16 mouse cellular contexts compared by ENCODE assay signal in genomic region chr2:30120269-30120668, GRCm38 (mm10). TPM values are rescaled to one million over a fixed set of nuclear protein-coding genes. Genes with fewer than 3 reads are reported as not detected.
DNase-seq lines count a peak whose midpoint lies in the region; ATAC-seq and TF ChIP-seq lines count a peak whose summit lies in the region.
"Had no signal": no experiment of that assay in that cellular context is flagged by ENCODE, and none has a peak within 500 bp of the region (broad histone marks: within the 10 kb centered on the region; RNA-seq: fewer than 3 reads in every experiment).

No protein-coding gene starts in this region.

- H3K9ac ChIP-seq in kidney, embryonic 16.5 days (replicated peaks; ENCODE audit: low read length): no peak overlapping the region
- H3K9ac ChIP-seq in midbrain, embryonic 13.5 days (replicated peaks): peak overlapping the region; percentile 29; the same call in 1 of the 2 replicates
- H3K9ac ChIP-seq in midbrain, postnatal 0 days (replicated peaks; ENCODE audit: low read length, poor library complexity, severe bottlenecking): no peak overlapping the region
- H3K9ac ChIP-seq in forebrain, embryonic 15.5 days (replicated peaks): no peak overlapping the region
- H3K9ac ChIP-seq in midbrain, embryonic 16.5 days (ENCODE audit: low read depth, low read length): peak overlapping the region; percentile 31; the same call in 1 of the 2 replicates
- H3K9ac ChIP-seq: liver, embryonic 13.5 days had no signal

- no peak overlapping the region for H3K4me2 ChIP-seq in kidney, embryonic 16.5 days (replicated peaks; ENCODE audit: low read depth, low read length)
- H3K4me2 ChIP-seq in midbrain, embryonic 13.5 days (replicated peaks): peak overlapping the region; percentile 9; the same call in 1 of the 2 replicates
- no peak overlapping the region for H3K4me2 ChIP-seq in midbrain, postnatal 0 days (ENCODE audit: low read depth, low read length, poor library complexity, severe bottlenecking)
- no peak overlapping the region for H3K4me2 ChIP-seq in forebrain, embryonic 15.5 days (replicated peaks)
- H3K4me2 ChIP-seq in midbrain, embryonic 16.5 days (ENCODE audit: low read length): no peak overlapping the region
- H3K4me2 ChIP-seq: heart, embryonic 11.5 days; liver, embryonic 13.5 days had no signal

- whole genome bisulfite sequencing in kidney, adult 2 months: 47% methylated on average over 4 of the region's 4 CpGs
- 81% methylated on average over 4 of the region's 4 CpGs for WGBS in kidney, embryonic 16.5 days
- 83% methylated on average over 4 of the region's 4 CpGs for WGBS in midbrain, embryonic 13.5 days
- 77% methylated on average over 4 of the region's 4 CpGs for WGBS in midbrain, postnatal 0 days
- WGBS in forebrain, embryonic 15.5 days: 78% methylated on average over 4 of the region's 4 CpGs
- WGBS in midbrain, embryonic 16.5 days: 70% methylated on average over 4 of the region's 4 CpGs

- no peak overlapping the region for H3K27ac ChIP-seq in kidney, adult 2 months (ENCODE audit: insufficient read depth, low read depth, low read length)
- no peak overlapping the region for H3K27ac ChIP-seq in kidney, embryonic 16.5 days (ENCODE audit: low read length)
- H3K27ac ChIP-seq in midbrain, embryonic 13.5 days: peak overlapping the region; percentile 59; the same call in 1 of the 2 replicates
- no peak overlapping the region for H3K27ac ChIP-seq in midbrain, postnatal 0 days (ENCODE audit: low read depth, low read length)
- peak overlapping the region; percentile 75 for H3K27ac ChIP-seq in forebrain, embryonic 15.5 days (replicated peaks)
- H3K27ac ChIP-seq in midbrain, embryonic 16.5 days (ENCODE audit: low read length): peak overlapping the region; percentile 52; the same call in 1 of the 2 replicates
- H3K27ac ChIP-seq: liver, embryonic 13.5 days had no signal

- DNase-seq in kidney, adult 2 months: peak; percentile 79
- no peak for DNase-seq in midbrain, postnatal 0 days (ENCODE audit: low spot score)
- DNase-seq in heart, postnatal 36 days: no peak
- no peak for DNase-seq in spleen, postnatal 4 days (ENCODE audit: low spot score in 2 of 2)
- DNase-seq: adrenal gland, adult 2 months; cerebellum, adult 11-12 months; gastrocnemius, postnatal 36 days; liver, embryonic 13.5 days; right cerebral cortex, postnatal 4 days had no signal

- H3K9me3 ChIP-seq in kidney, embryonic 16.5 days (ENCODE audit: low read length): no peaks in the 10 kb centered on the region
- H3K9me3 ChIP-seq in midbrain, embryonic 13.5 days: no peaks in the 10 kb centered on the region
- H3K9me3 ChIP-seq in midbrain, postnatal 0 days (ENCODE audit: low read length): no peaks in the 10 kb centered on the region
- H3K9me3 ChIP-seq in forebrain, embryonic 15.5 days: no peaks in the 10 kb centered on the region
- no peaks in the 10 kb centered on the region for H3K9me3 ChIP-seq in midbrain, embryonic 16.5 days (replicated peaks; ENCODE audit: control insufficient read depth, low read length, poor library complexity, severe bottlenecking)
- H3K9me3 ChIP-seq: G1E; liver, embryonic 13.5 days had no signal

- H3K4me3 ChIP-seq in kidney, adult 2 months (ENCODE audit: insufficient read depth, low read depth, low read length): no peak overlapping the region
- no peak overlapping the region for H3K4me3 ChIP-seq in kidney, embryonic 16.5 days (ENCODE audit: low read length)
- no peak overlapping the region for H3K4me3 ChIP-seq in midbrain, embryonic 13.5 days (replicated peaks)
- H3K4me3 ChIP-seq in midbrain, postnatal 0 days (ENCODE audit: low read depth, low read length): no peak overlapping the region
- no peak overlapping the region for H3K4me3 ChIP-seq in forebrain, embryonic 15.5 days
- H3K4me3 ChIP-seq in midbrain, embryonic 16.5 days (ENCODE audit: low read depth, low read length): no peak overlapping the region
- H3K4me3 ChIP-seq: liver, embryonic 13.5 days had no signal

- no peaks in the 10 kb centered on the region for H3K36me3 ChIP-seq in kidney, adult 2 months (ENCODE audit: control insufficient read depth, insufficient read depth, low read length)
- no peaks in the 10 kb centered on the region for H3K36me3 ChIP-seq in kidney, embryonic 16.5 days (ENCODE audit: insufficient read depth, low read length)
- H3K36me3 ChIP-seq in midbrain, embryonic 13.5 days: peaks cover 6% of the 10 kb centered on the region
- H3K36me3 ChIP-seq in midbrain, postnatal 0 days (ENCODE audit: insufficient read depth, low read length): peaks cover 8% of the 10 kb centered on the region; the same call in 1 of the 2 replicates
- H3K36me3 ChIP-seq in forebrain, embryonic 15.5 days: no peaks in the 10 kb centered on the region
- H3K36me3 ChIP-seq in midbrain, embryonic 16.5 days (ENCODE audit: control insufficient read depth, insufficient read depth, low read length): peaks cover 2% of the 10 kb centered on the region; the same call in 1 of the 2 replicates

- ATAC-seq in kidney, embryonic 16.5 days (ENCODE audit: low FRiP score, low TSS enrichment): no peak
- ATAC-seq in midbrain, embryonic 13.5 days: no peak
- no peak for ATAC-seq in midbrain, postnatal 0 days (ENCODE audit: low FRiP score)
- no peak for ATAC-seq in forebrain, embryonic 15.5 days (replicated peaks)
- ATAC-seq in midbrain, embryonic 16.5 days: no peak
- ATAC-seq: intestine, embryonic 16.5 days had no signal

- H3K4me1 ChIP-seq in kidney, adult 2 months (ENCODE audit: control insufficient read depth, insufficient read depth, low read length): peaks cover 17% of the 10 kb centered on the region; the same call in 1 of the 2 replicates
- peaks cover 12% of the 10 kb centered on the region for H3K4me1 ChIP-seq in kidney, embryonic 16.5 days (ENCODE audit: insufficient read depth, low read length)
- peaks cover 49% of the 10 kb centered on the region for H3K4me1 ChIP-seq in midbrain, embryonic 13.5 days (replicated peaks)
- H3K4me1 ChIP-seq in midbrain, postnatal 0 days (ENCODE audit: insufficient read depth, low read length): peaks cover 6% of the 10 kb centered on the region
- H3K4me1 ChIP-seq in forebrain, embryonic 15.5 days: peaks cover 45% of the 10 kb centered on the region
- H3K4me1 ChIP-seq in midbrain, embryonic 16.5 days (ENCODE audit: control insufficient read depth, insufficient read depth, low read length): peaks cover 34% of the 10 kb centered on the region

- intact Hi-C loops in heart, postnatal 36 days (cut with DNase I): no loop called here

- TF ChIP-seq CTCF in kidney, adult 2 months (conservative IDR thresholded peaks at IDR 0.05; ENCODE audit: insufficient read depth, insufficient read length, low read depth, low read length): no peak
- TF ChIP-seq CTCF in midbrain, postnatal 0 days (IDR thresholded peaks at IDR 0.05): no peak

- no peak for TF ChIP-seq POLR2A in kidney, adult 2 months (IDR thresholded peaks at IDR 0.05; ENCODE audit: low read depth, low read length)

- H3K27me3 ChIP-seq in kidney, adult 2 months (replicated peaks; ENCODE audit: control insufficient read depth, insufficient read depth, low read length): no peaks in the 10 kb centered on the region
- no peaks in the 10 kb centered on the region for H3K27me3 ChIP-seq in kidney, embryonic 16.5 days (ENCODE audit: insufficient read depth, low read length)
- no peaks in the 10 kb centered on the region for H3K27me3 ChIP-seq in midbrain, embryonic 13.5 days
- H3K27me3 ChIP-seq in midbrain, postnatal 0 days (ENCODE audit: insufficient read depth, low read length): no peaks in the 10 kb centered on the region
- H3K27me3 ChIP-seq in forebrain, embryonic 15.5 days: no peaks in the 10 kb centered on the region
- H3K27me3 ChIP-seq in midbrain, embryonic 16.5 days (ENCODE audit: control insufficient read depth, insufficient read depth, low read depth, low read length): no peaks in the 10 kb centered on the region
- H3K27me3 ChIP-seq: liver, embryonic 13.5 days had no signal

RNA-seq across cellular contexts. Expression of gene Zer1, which starts 4.1 kb away (rescaled TPM):
- 45.8 and 59.5 TPM in 2 replicates for polyA plus RNA-seq in kidney, adult 2 months (2012; rRNA removed)
- polyA plus RNA-seq in kidney, embryonic 16.5 days (2015; fragmentation: Nextera tagmentation; extraction: Ambion mirVana): 5.6 and 8.0 TPM in 2 replicates
- 14.4 and 15.1 TPM in 2 replicates for polyA plus RNA-seq in midbrain, embryonic 13.5 days (2015; fragmentation: Nextera tagmentation; extraction: Ambion mirVana)
- 88.2 and 93.2 TPM in 2 replicates for total RNA-seq in midbrain, postnatal 0 days (2014; rRNA removed)
- polyA plus RNA-seq in midbrain, postnatal 0 days (2015; fragmentation: Nextera tagmentation; extraction: Ambion mirVana): 12.3 and 14.7 TPM in 2 replicates
- polyA plus RNA-seq in forebrain, embryonic 15.5 days (2015; fragmentation: Nextera tagmentation; extraction: Ambion mirVana): 14.5 and 15.0 TPM in 2 replicates
- 13.1 and 13.5 TPM in 2 replicates for polyA plus RNA-seq in midbrain, embryonic 16.5 days (2015; fragmentation: Nextera tagmentation; extraction: Ambion mirVana)
- total RNA-seq in heart, postnatal 36 days (2021): 10 to 100 TPM; 24.3 to 27.3 TPM

RNA-seq across cellular contexts. Expression of gene Tbc1d13, which starts 13.3 kb away (rescaled TPM):
- polyA plus RNA-seq in kidney, adult 2 months (2012; rRNA removed): 156 and 161 TPM in 2 replicates
- polyA plus RNA-seq in kidney, embryonic 16.5 days (2015; fragmentation: Nextera tagmentation; extraction: Ambion mirVana): 8.2 and 12.3 TPM in 2 replicates
- 12.5 and 13.2 TPM in 2 replicates for polyA plus RNA-seq in midbrain, embryonic 13.5 days (2015; fragmentation: Nextera tagmentation; extraction: Ambion mirVana)
- total RNA-seq in midbrain, postnatal 0 days (2014; rRNA removed): 141 and 168 TPM in 2 replicates
- 8.1 and 10.6 TPM in 2 replicates for polyA plus RNA-seq in midbrain, postnatal 0 days (2015; fragmentation: Nextera tagmentation; extraction: Ambion mirVana)
- 9.7 and 10.9 TPM in 2 replicates for polyA plus RNA-seq in forebrain, embryonic 15.5 days (2015; fragmentation: Nextera tagmentation; extraction: Ambion mirVana)
- 11.8 and 14.3 TPM in 2 replicates for polyA plus RNA-seq in midbrain, embryonic 16.5 days (2015; fragmentation: Nextera tagmentation; extraction: Ambion mirVana)
- total RNA-seq in heart, postnatal 36 days (2021): 10 to 100 TPM; 17.5 to 18.0 TPM

RNA-seq across cellular contexts. Expression of gene Zdhhc12, which starts 26.8 kb away (rescaled TPM):
- polyA plus RNA-seq in kidney, adult 2 months (2012; rRNA removed): 49.0 and 69.1 TPM in 2 replicates
- polyA plus RNA-seq in kidney, embryonic 16.5 days (2015; fragmentation: Nextera tagmentation; extraction: Ambion mirVana): 41.6 and 42.6 TPM in 2 replicates
- polyA plus RNA-seq in midbrain, embryonic 13.5 days (2015; fragmentation: Nextera tagmentation; extraction: Ambion mirVana): 18.9 and 19.0 TPM in 2 replicates
- total RNA-seq in midbrain, postnatal 0 days (2014; rRNA removed): 17.7 and 30.7 TPM in 2 replicates
- 23.8 and 28.9 TPM in 2 replicates for polyA plus RNA-seq in midbrain, postnatal 0 days (2015; fragmentation: Nextera tagmentation; extraction: Ambion mirVana)
- polyA plus RNA-seq in forebrain, embryonic 15.5 days (2015; fragmentation: Nextera tagmentation; extraction: Ambion mirVana): 16.7 and 18.6 TPM in 2 replicates
- 21.1 and 26.9 TPM in 2 replicates for polyA plus RNA-seq in midbrain, embryonic 16.5 days (2015; fragmentation: Nextera tagmentation; extraction: Ambion mirVana)
- total RNA-seq in heart, postnatal 36 days (2021): 1 to 10 TPM; 4.1 to 4.7 TPM

RNA-seq across cellular contexts. Expression of gene Pkn3, which starts 42.8 kb away (rescaled TPM):
- 4.7 and 4.8 TPM in 2 replicates for polyA plus RNA-seq in kidney, adult 2 months (2012; rRNA removed)
- 13.5 and 15.9 TPM in 2 replicates for polyA plus RNA-seq in kidney, embryonic 16.5 days (2015; fragmentation: Nextera tagmentation; extraction: Ambion mirVana)
- polyA plus RNA-seq in midbrain, embryonic 13.5 days (2015; fragmentation: Nextera tagmentation; extraction: Ambion mirVana): 2.8 and 3.8 TPM in 2 replicates
- total RNA-seq in midbrain, postnatal 0 days (2014; rRNA removed): 1.7 and 2.4 TPM in 2 replicates
- 0.73 and 1.2 TPM in 2 replicates for polyA plus RNA-seq in midbrain, postnatal 0 days (2015; fragmentation: Nextera tagmentation; extraction: Ambion mirVana)
- 3.5 and 3.9 TPM in 2 replicates for polyA plus RNA-seq in forebrain, embryonic 15.5 days (2015; fragmentation: Nextera tagmentation; extraction: Ambion mirVana)
- polyA plus RNA-seq in midbrain, embryonic 16.5 days (2015; fragmentation: Nextera tagmentation; extraction: Ambion mirVana): 1.5 and 2.1 TPM in 2 replicates
- total RNA-seq in heart, postnatal 36 days (2021): 10 to 100 TPM in 1 of 2 experiments, 1 to 10 TPM in 1; 8.3 to 11.5 TPM

RNA-seq across cellular contexts. Expression of gene Endog, which starts 51.0 kb away (rescaled TPM):
- 78.0 and 98.0 TPM in 2 replicates for polyA plus RNA-seq in kidney, adult 2 months (2012; rRNA removed)
- polyA plus RNA-seq in kidney, embryonic 16.5 days (2015; fragmentation: Nextera tagmentation; extraction: Ambion mirVana): 22.0 and 22.8 TPM in 2 replicates
- polyA plus RNA-seq in midbrain, embryonic 13.5 days (2015; fragmentation: Nextera tagmentation; extraction: Ambion mirVana): 12.1 and 13.8 TPM in 2 replicates
- 43.7 and 51.3 TPM in 2 replicates for total RNA-seq in midbrain, postnatal 0 days (2014; rRNA removed)
- polyA plus RNA-seq in midbrain, postnatal 0 days (2015; fragmentation: Nextera tagmentation; extraction: Ambion mirVana): 38.9 and 42.2 TPM in 2 replicates
- 13.6 and 14.7 TPM in 2 replicates for polyA plus RNA-seq in forebrain, embryonic 15.5 days (2015; fragmentation: Nextera tagmentation; extraction: Ambion mirVana)
- polyA plus RNA-seq in midbrain, embryonic 16.5 days (2015; fragmentation: Nextera tagmentation; extraction: Ambion mirVana): 22.6 and 27.0 TPM in 2 replicates
- 10 to 100 TPM; 91.8 to 92.4 TPM for total RNA-seq in heart, postnatal 36 days (2021)

Comparison
In these comparisons a context has a peak if more than half of its experiments do, and no peak if none do; other contexts are left out.
1. H3K27ac ChIP-seq: peak in midbrain, embryonic 13.5 days (single experiment), forebrain, embryonic 15.5 days (single experiment) and midbrain, embryonic 16.5 days (single experiment); none in kidney, adult 2 months (single experiment), kidney, embryonic 16.5 days (single experiment) and midbrain, postnatal 0 days (single experiment).
2. H3K9ac ChIP-seq: peak in midbrain, embryonic 13.5 days (single experiment) and midbrain, embryonic 16.5 days (single experiment); none in kidney, embryonic 16.5 days (single experiment), midbrain, postnatal 0 days (single experiment) and forebrain, embryonic 15.5 days (single experiment).
3. RNA of gene Tbc1d13, which starts 13.3 kb away (polyA plus RNA-seq): 156 to 161 TPM in kidney, adult 2 months; 12.5 to 13.2 TPM in midbrain, embryonic 13.5 days, 11.8 to 14.3 TPM in midbrain, embryonic 16.5 days, 9.7 to 10.9 TPM in forebrain, embryonic 15.5 days, 8.1 to 10.6 TPM in midbrain, postnatal 0 days and 8.2 to 12.3 TPM in kidney, embryonic 16.5 days; every median in the first group is over 10 times any median in the second.